Mouse (Mus musculus): ENCODE results near the gene Pde4c. TPM values are rescaled to one million over a fixed set of nuclear protein-coding genes. Genes with fewer than 3 reads are reported as not detected.
A peak's percentile ranks its signal among the peaks of the same experiment; 100 is the strongest.

The Pde4c gene
- polyA plus RNA-seq, 1 experiment from 2014 or later: 0.42 TPM

DNA sequence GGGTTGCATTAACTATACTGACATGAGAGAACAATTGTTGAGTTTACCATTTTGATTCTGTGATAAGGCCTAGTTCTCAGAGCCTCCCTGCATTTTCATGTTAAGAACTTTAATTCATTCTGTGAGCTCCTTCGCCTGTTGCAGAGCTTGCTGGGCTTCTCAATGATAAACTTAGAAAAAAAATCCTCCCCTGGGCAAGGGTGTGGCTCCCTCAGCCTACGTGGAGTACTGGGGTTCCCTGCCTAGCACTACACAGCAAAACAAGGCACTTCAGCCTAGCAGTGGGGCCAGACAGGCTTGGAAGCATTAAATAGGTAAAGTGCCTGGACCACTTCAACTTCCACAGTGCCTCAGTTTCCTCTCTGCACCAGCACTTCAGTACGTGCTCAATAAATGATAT is 42.1 kb upstream of the Pde4c start:
- peaks cover 9% of the 10 kb centered on the region for H3K4me1 ChIP-seq (replicated peaks; ENCODE audit: control insufficient read depth, insufficient read depth, low read length)
- no peak for ATAC-seq (replicated peaks; ENCODE audit: low FRiP score, low TSS enrichment, low read depth)
- H3K4me2 ChIP-seq (ENCODE audit: low read length): no peak overlapping the region
- H3K36me3 ChIP-seq (ENCODE audit: control insufficient read depth, insufficient read depth, low read length): peaks cover 35% of the 10 kb centered on the region
- DNase-seq (ENCODE audit: low spot score): no peak
- H3K9ac ChIP-seq (ENCODE audit: low read length): no peak overlapping the region
- no peaks in the 10 kb centered on the region for H3K9me3 ChIP-seq (ENCODE audit: control insufficient read depth, low read length)
- H3K27me3 ChIP-seq (replicated peaks; ENCODE audit: control insufficient read depth, insufficient read depth, low read length): no peaks in the 10 kb centered on the region
- 76% methylated on average over 3 of the region's 3 CpGs for WGBS
- no peak overlapping the region for H3K27ac ChIP-seq (ENCODE audit: low read depth)
- H3K4me3 ChIP-seq (ENCODE audit: low read depth, low read length): no peak overlapping the region

DNA sequence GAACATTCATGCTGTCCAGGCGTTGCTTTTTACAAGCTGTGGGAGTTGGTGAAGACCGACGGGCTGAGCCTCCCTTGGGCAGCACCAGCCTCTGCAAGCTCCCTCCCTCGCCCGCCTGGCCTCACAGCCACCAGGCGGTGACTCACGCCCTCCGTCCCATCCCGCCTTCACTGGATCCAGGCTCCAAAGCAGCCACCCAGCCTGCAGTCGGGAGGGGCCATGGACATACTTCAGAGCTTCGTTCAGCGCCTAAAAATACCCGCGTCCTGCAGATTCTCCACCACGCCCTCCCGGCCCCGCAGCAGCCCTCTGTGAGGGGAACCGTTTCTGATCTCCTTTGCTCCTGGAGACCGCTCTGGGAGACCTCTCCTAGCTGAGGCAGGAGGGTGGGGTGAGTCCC is 41.3 kb upstream of the Pde4c start:
- Histone ChIP-seq H3K27me3 (replicated peaks; ENCODE audit: control insufficient read depth, insufficient read depth, low read length) (no peaks in the 10 kb centered on the region), H3K27ac (ENCODE audit: low read depth) (peak overlapping the region; percentile 43; the same call in 1 of the 2 replicates), H3K36me3 (ENCODE audit: control insufficient read depth, insufficient read depth, low read length) (peaks cover 30% of the 10 kb centered on the region), H3K9me3 (ENCODE audit: control insufficient read depth, low read length) (no peaks in the 10 kb centered on the region), H3K9ac (ENCODE audit: low read length) (peak overlapping the region; percentile 42), H3K4me2 (ENCODE audit: low read length) (peak overlapping the region; percentile 41), H3K4me1 (replicated peaks; ENCODE audit: control insufficient read depth, insufficient read depth, low read length) (peaks cover 9% of the 10 kb centered on the region), H3K4me3 (ENCODE audit: low read depth, low read length) (no peak overlapping the region)
- WGBS: 3% methylated on average over 19 of the region's 19 CpGs
- DNase-seq (ENCODE audit: low spot score) (peak; percentile 71), ATAC-seq (replicated peaks; ENCODE audit: low FRiP score, low TSS enrichment, low read depth) (peak; percentile 68)

DNA sequence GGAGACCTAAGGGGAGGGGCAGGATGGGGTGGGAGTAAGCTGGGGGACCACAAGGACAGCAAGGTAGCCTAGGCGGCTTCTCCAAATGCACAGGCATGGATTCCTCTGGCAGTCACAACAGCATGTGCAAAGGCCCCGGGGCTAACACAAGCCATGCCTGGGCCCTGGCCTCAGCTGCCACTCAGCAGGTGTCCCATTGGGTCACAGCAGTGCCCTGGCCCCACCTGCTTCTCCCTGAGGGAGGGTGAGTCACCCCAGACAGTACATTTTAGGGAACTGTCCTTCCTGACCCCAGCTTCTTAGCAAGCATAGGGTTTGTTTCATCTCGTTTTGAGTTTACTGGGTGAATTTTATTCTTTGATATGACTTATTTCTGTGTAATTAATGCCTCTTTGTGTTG is 40.8 kb upstream of the Pde4c start:
- Histone ChIP-seq H3K4me2 (ENCODE audit: low read length) (peak overlapping the region; percentile 41), H3K36me3 (ENCODE audit: control insufficient read depth, insufficient read depth, low read length) (peaks cover 25% of the 10 kb centered on the region), H3K9me3 (ENCODE audit: control insufficient read depth, low read length) (no peaks in the 10 kb centered on the region), H3K27ac (ENCODE audit: low read depth) (0 out of 2 replicates have a peak overlapping the region, but pooled peaks have one; percentile 43), H3K27me3 (replicated peaks; ENCODE audit: control insufficient read depth, insufficient read depth, low read length) (no peaks in the 10 kb centered on the region), H3K9ac (ENCODE audit: low read length) (peak overlapping the region; percentile 42; the same call in 1 of the 2 replicates), H3K4me3 (ENCODE audit: low read depth, low read length) (no peak overlapping the region), H3K4me1 (replicated peaks; ENCODE audit: control insufficient read depth, insufficient read depth, low read length) (peaks cover 11% of the 10 kb centered on the region)
- DNase-seq (ENCODE audit: low spot score) (no peak), ATAC-seq (replicated peaks; ENCODE audit: low FRiP score, low TSS enrichment, low read depth) (no peak)
- 72% methylated on average over 3 of the region's 3 CpGs for WGBS

DNA sequence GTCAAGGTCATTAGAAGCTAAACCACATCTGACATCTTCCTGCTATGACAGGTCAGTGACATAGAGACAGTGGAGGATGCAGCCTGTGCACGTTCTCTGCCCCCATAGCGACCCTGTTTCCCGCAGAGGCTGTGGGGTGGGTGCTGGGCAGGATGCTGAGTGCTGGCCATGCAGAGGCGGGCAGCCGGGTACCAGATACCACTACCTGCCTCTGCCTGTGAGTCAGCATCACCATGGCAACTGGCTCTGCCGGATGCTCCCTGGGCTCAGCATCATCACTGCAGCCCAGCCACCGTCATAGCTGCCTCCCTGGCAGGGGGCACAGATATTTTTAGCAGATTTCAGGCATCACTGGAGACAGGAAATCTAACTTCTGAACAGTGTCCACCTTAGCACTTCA is 39.2 kb upstream of the Pde4c start:
- Histone ChIP-seq H3K4me2 (ENCODE audit: low read length) (no peak overlapping the region), H3K27ac (ENCODE audit: low read depth) (no peak overlapping the region), H3K9ac (ENCODE audit: low read length) (no peak overlapping the region), H3K9me3 (ENCODE audit: control insufficient read depth, low read length) (no peaks in the 10 kb centered on the region), H3K27me3 (replicated peaks; ENCODE audit: control insufficient read depth, insufficient read depth, low read length) (no peaks in the 10 kb centered on the region), H3K36me3 (ENCODE audit: control insufficient read depth, insufficient read depth, low read length) (peaks cover 11% of the 10 kb centered on the region; the same call in 1 of the 2 replicates), H3K4me1 (replicated peaks; ENCODE audit: control insufficient read depth, insufficient read depth, low read length) (peaks cover 15% of the 10 kb centered on the region), H3K4me3 (ENCODE audit: low read depth, low read length) (no peak overlapping the region)
- WGBS: 59% methylated on average over 7 of the region's 7 CpGs
- no peak for DNase-seq (ENCODE audit: low spot score)
- no peak for ATAC-seq (replicated peaks; ENCODE audit: low FRiP score, low TSS enrichment, low read depth)

GRCm38 (mm10) chr8:70687576-70687975 is 35.9 kb upstream of the Pde4c start:
- H3K4me3 ChIP-seq (ENCODE audit: low read depth, low read length): no peak overlapping the region
- WGBS: 79% methylated on average over 8 of the region's 8 CpGs
- H3K4me1 ChIP-seq (replicated peaks; ENCODE audit: control insufficient read depth, insufficient read depth, low read length): peaks cover 23% of the 10 kb centered on the region
- DNase-seq (ENCODE audit: low spot score) (no peak), ATAC-seq (replicated peaks; ENCODE audit: low FRiP score, low TSS enrichment, low read depth) (no peak)
- no peak overlapping the region for H3K9ac ChIP-seq (ENCODE audit: low read length)
- H3K36me3 ChIP-seq (ENCODE audit: control insufficient read depth, insufficient read depth, low read length): no peaks in the 10 kb centered on the region
- no peak overlapping the region for H3K4me2 ChIP-seq (ENCODE audit: low read length)
- no peaks in the 10 kb centered on the region for H3K27me3 ChIP-seq (replicated peaks; ENCODE audit: control insufficient read depth, insufficient read depth, low read length)
- H3K9me3 ChIP-seq (ENCODE audit: control insufficient read depth, low read length): no peaks in the 10 kb centered on the region
- H3K27ac ChIP-seq (ENCODE audit: low read depth): no peak overlapping the region

- no peak overlapping the region for H3K4me2 ChIP-seq (ENCODE audit: low read length)
- ATAC-seq (replicated peaks; ENCODE audit: low FRiP score, low TSS enrichment, low read depth) (no peak), DNase-seq (ENCODE audit: low spot score) (no peak)
- no peaks in the 10 kb centered on the region for H3K27me3 ChIP-seq (replicated peaks; ENCODE audit: control insufficient read depth, insufficient read depth, low read length)
- H3K4me3 ChIP-seq (ENCODE audit: low read depth, low read length): no peak overlapping the region
- H3K9me3 ChIP-seq (ENCODE audit: control insufficient read depth, low read length): no peaks in the 10 kb centered on the region
- H3K27ac ChIP-seq (ENCODE audit: low read depth): no peak overlapping the region
- WGBS: 83% methylated on average over 3 of the region's 3 CpGs
- no peak overlapping the region for H3K9ac ChIP-seq (ENCODE audit: low read length)
- H3K4me1 ChIP-seq (replicated peaks; ENCODE audit: control insufficient read depth, insufficient read depth, low read length): peaks cover 22% of the 10 kb centered on the region
- no peaks in the 10 kb centered on the region for H3K36me3 ChIP-seq (ENCODE audit: control insufficient read depth, insufficient read depth, low read length)
These were observed 35.4 kb upstream of the Pde4c start for GRCm38 (mm10) chr8:70688136-70688535.

GRCm38 (mm10) chr8:70689892-70690390 is 33.6 kb upstream of the Pde4c start:
- WGBS: 71% methylated on average over 5 of the region's 5 CpGs
- DNase-seq (ENCODE audit: low spot score) (no peak), ATAC-seq (replicated peaks; ENCODE audit: low FRiP score, low TSS enrichment, low read depth) (0 out of 2 replicates have a peak, but pooled peaks have one; percentile 29)
- H3K27ac ChIP-seq (ENCODE audit: low read depth): no peak overlapping the region
- H3K27me3 ChIP-seq (replicated peaks; ENCODE audit: control insufficient read depth, insufficient read depth, low read length): no peaks in the 10 kb centered on the region
- H3K4me2 ChIP-seq (ENCODE audit: low read length): no peak overlapping the region
- H3K9me3 ChIP-seq (ENCODE audit: control insufficient read depth, low read length): no peaks in the 10 kb centered on the region
- no peak overlapping the region for H3K4me3 ChIP-seq (ENCODE audit: low read depth, low read length)
- H3K9ac ChIP-seq (ENCODE audit: low read length): no peak overlapping the region
- no peaks in the 10 kb centered on the region for H3K36me3 ChIP-seq (ENCODE audit: control insufficient read depth, insufficient read depth, low read length)
- H3K4me1 ChIP-seq (replicated peaks; ENCODE audit: control insufficient read depth, insufficient read depth, low read length): peaks cover 23% of the 10 kb centered on the region

DNA sequence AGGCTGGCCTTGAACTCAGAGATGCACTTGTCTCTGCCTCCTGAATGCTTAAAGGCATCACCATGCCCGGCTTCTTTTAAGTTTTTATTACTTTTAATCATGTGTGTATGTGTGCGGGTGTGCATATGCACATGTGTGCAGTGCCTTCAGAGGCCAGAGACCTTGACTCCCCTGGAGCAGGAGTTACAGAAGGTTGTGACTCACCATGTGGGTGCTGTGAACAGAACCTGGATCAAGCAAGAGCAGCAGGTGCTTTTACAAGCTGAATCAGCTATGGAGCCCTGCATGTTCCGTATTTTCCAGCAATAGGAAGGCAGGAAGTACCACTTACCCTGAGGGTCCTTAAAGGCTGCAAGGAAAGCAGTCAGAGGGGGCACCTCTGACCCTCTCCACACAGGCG is 32.3 kb upstream of the Pde4c start:
- H3K4me3 ChIP-seq (ENCODE audit: low read depth, low read length): peak overlapping the region; percentile 22; the same call in 1 of the 2 replicates
- no peaks in the 10 kb centered on the region for H3K9me3 ChIP-seq (ENCODE audit: control insufficient read depth, low read length)
- H3K4me1 ChIP-seq (replicated peaks; ENCODE audit: control insufficient read depth, insufficient read depth, low read length): peaks cover 36% of the 10 kb centered on the region
- peak overlapping the region; percentile 53 for H3K4me2 ChIP-seq (ENCODE audit: low read length)
- no peak for ATAC-seq (replicated peaks; ENCODE audit: low FRiP score, low TSS enrichment, low read depth)
- no peaks in the 10 kb centered on the region for H3K27me3 ChIP-seq (replicated peaks; ENCODE audit: control insufficient read depth, insufficient read depth, low read length)
- H3K27ac ChIP-seq (ENCODE audit: low read depth): peak overlapping the region; percentile 69
- no peaks in the 10 kb centered on the region for H3K36me3 ChIP-seq (ENCODE audit: control insufficient read depth, insufficient read depth, low read length)
- H3K9ac ChIP-seq (ENCODE audit: low read length): peak overlapping the region; percentile 52
- WGBS: 52% methylated on average over 4 of the region's 4 CpGs
- DNase-seq (ENCODE audit: low spot score): no peak

GRCm38 (mm10) chr8:70691727-70692231 is 31.7 kb upstream of the Pde4c start:
- 2% methylated on average over 20 of the region's 20 CpGs for WGBS
- H3K27ac ChIP-seq (ENCODE audit: low read depth): peak overlapping the region; percentile 69

More at GRCm38 (mm10) chr8:70691727-70692231, 31.7 kb upstream of the Pde4c start:
- Histone ChIP-seq H3K36me3 (ENCODE audit: control insufficient read depth, insufficient read depth, low read length) (no peaks in the 10 kb centered on the region), H3K27me3 (replicated peaks; ENCODE audit: control insufficient read depth, insufficient read depth, low read length) (no peaks in the 10 kb centered on the region), H3K4me3 (ENCODE audit: low read depth, low read length) (peak overlapping the region; percentile 22), H3K4me1 (replicated peaks; ENCODE audit: control insufficient read depth, insufficient read depth, low read length) (peaks cover 41% of the 10 kb centered on the region), H3K9ac (ENCODE audit: low read length) (peak overlapping the region; percentile 52), H3K4me2 (ENCODE audit: low read length) (peak overlapping the region; percentile 53), H3K9me3 (ENCODE audit: control insufficient read depth, low read length) (no peaks in the 10 kb centered on the region)
- ATAC-seq (replicated peaks; ENCODE audit: low FRiP score, low TSS enrichment, low read depth) (peak; percentile 73), DNase-seq (ENCODE audit: low spot score) (peak; percentile 85)

Data from intestine, embryonic 14.5 days (tissue).